Mouse (Mus musculus): ENCODE measurements around the gene Orm3.

The Orm3 gene

DNA sequence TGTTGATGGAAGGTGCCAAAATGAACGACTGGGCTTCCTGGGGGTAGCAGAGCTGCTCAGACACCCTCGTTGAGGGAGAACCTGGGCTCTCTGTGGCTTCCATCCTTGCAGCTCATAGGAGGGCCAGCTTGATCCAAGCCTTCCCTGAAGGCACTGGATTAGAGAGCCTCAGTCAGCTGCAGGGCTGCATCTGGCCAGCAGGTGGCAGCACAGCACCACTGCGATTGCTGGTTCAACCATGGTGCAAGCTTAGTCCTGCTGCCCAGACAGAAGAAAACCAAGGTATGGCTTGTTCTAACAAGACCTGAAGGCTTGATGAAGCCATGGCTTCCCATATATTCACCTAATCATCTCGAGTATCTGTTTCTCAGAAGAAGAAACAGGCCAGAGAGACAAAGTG lies 12.6 kb downstream of the Orm3 start:
- DNase-seq (ENCODE audit: low spot score in 2 of 2), result peak; percentile 19 to 93

DNA sequence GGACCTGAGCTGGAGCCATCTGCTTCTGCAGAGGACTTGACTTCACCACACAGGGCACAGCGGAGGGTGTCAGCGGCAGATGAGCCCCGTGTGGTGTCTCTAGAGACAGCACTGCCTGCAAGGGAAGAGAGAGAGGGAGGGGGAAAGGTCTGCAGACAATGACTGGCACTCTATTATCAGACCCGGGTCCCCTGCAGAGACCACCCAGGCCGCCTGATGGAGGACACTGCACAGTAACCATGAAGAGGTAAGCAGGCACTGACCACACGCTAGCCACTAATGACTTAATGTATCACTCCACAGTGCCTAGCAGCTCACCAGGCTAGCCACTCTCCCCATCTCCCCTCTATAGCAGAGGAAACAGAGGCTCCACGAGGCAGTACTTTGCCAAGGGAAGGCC lies 14.9 kb downstream of the Orm3 start:
- DNase-seq (ENCODE audit: low spot score in 2 of 2), result no peak

DNA sequence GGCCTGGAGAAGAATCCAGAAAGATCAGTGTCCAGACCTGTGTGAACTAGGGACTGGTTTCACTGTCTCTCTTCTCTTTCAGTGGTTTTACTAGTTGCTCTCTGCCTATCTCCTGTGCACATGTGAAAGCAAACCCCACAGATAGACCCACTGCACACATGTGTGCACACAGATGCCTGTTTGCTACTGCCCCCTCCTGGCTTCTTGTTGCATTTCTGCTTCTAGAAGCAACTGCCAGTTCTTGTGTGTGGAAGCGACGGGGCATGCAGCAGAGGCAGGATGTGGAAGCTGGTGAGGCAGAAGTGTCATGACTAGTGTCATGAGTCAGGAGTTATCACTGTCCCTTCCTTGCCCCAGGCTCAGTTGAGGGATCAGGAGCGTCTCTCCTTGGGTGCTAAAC lies 15.9 kb downstream of the Orm3 start:
- no peak for DNase-seq (ENCODE audit: low spot score in 2 of 2)

DNA sequence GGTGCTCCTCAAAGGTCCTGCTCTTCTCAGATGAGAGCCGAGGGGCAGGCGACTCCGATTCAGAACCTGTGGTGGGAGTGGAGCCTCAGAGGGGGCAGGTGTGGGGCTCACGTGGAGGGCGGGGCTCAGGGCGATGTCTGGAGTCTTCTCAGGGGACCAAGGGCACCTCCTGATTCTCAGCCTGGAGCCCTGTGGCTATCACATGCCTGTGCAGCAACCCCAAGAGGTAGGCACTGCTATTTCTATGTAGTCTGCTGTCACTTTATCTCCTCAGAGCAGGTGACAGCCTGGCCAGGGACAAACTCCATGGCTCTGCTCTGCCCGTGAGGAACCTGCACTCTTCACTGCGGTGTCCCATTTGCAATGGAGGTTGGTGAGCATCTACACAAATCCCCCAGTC lies 17.4 kb downstream of the Orm3 start:
- DNase-seq (ENCODE audit: low spot score in 2 of 2), result no peak

DNA sequence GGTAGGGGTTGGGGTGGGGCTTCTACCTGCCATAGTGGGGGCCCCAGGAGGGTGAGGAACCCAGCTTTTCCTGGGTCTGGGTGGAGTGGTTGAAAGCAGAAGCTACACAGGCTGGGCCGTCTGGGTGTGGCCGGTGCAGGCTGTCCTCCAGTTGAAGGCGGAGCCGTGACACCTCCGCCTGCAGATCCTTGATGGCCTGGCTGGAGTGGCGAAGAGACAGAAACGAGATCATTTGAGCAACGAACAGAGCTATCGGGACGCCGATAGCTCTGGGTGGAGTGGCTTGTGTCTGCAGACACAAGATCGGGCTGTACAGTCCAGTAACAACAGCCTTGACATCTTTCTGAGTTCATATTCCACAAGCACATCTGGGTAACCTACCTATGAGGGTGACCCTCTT lies 18.4 kb downstream of the Orm3 start:
- DNase-seq (ENCODE audit: low spot score in 2 of 2), result no peak

DNA sequence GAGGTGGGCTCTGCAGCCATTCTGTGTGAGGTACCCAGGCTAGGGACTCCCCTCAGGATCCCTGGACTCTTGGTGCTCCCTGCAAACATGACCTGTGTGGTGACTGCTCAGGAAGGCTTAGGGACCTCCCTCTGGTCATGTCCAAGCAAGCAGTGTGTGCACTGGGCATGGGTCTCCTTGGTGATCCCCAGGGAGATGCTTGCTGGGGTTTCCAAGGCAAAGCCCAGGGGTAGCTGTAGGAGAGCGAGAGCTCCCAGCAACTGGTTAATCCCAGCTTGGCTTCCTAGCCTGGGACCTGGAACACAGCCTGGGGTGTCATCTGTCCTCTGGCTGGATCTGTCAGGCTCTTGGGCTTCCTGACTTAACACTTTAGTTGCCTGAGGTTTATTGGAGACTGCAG lies 19.4 kb downstream of the Orm3 start:
- no peak for DNase-seq (ENCODE audit: low spot score in 2 of 2)

DNA sequence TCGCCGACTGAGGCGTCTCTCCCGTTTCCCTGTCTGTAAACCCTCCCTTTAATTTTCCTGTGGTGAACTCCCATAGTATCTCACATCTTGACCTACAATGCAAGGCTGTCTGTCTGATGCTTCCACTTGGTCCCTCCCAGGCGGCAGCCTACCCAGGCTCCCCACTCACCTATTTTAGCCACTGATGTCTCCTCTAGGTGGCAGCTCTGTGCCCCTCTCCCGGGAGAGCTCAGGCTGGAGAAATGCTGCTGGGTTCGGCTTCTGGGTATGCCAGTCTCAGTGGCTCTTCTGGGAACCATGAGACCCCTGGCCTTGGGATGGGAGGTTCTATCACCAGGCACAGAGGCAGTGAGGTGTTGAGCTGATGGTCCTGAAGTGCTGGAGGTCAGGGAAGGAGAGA lies 21.5 kb downstream of the Orm3 start:
- no peak for DNase-seq (ENCODE audit: low spot score in 2 of 2)

DNA sequence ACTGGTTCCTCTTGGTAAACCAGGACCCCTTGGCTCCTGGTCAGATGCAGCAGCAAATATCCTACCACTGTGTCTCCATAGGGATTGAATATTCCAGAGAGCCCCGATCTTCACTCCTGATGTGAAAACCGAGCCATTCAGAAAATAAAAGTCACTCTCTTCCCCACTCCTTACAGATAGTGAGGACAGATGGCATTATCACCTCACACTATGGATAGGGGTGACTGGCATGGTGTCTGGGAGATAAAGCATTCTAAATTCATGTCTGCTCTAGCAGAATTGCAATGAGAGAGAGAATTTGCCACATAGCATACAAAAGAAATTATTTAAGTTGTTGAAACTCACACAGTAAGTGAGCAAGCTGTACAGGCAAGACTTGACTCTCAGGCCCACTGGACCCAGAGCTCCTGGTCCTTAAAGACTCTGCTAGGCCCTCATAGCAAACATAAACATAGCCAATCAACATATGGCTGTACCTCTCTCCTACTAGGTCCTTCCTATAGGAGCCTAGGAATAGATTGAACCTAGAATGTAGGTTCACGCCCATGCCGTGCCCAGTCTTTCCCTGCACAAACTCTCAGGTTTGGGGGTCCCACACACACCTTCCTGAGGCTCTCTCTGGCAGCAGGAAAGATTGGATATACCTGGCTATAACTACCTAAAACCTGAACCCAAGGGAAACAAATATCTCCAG lies 26.9 kb downstream of the Orm3 start:
- no peak for DNase-seq (ENCODE audit: low spot score in 2 of 2)

DNA sequence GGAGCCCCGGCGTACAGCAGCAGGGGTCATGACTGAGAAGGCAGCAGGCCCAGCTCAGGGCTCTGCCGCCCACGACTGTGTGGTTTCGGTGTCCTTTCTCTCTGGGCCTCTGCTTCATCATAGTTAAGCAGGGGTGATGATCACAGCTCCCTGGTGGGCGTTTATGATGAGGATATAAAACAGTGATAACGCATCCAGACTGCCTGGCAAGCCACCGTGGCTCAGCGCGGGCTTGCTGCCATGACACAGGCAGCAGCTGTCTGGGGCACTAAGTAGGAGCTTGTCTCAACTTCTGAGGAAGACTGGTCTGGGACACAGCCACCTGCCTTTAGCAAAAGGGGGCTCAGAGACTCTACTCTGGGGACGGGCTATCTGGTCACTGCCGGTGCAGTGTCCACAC lies 27.5 kb downstream of the Orm3 start:
- DNase-seq (ENCODE audit: low spot score in 2 of 2), result no peak

DNA sequence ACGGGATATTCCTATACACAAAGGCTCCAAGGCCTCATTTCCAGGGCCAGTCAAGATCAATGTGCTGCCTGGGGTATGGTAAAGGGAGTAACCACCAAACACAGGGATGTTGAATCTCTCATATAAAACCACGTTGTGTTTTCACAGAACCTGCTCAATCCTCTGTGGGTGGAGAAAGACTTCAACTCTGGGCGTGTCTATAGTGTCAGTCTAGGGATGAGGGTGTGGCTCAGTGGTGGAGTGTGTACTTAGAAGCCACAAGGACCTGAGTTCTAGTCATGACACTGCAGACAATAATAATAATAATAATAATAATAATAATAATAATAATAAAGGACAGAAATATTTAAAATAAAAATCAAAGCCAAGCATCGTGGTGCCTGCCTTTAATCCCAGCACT lies 28.3 kb downstream of the Orm3 start:
- DNase-seq (ENCODE audit: low spot score in 2 of 2), result no peak

DNA sequence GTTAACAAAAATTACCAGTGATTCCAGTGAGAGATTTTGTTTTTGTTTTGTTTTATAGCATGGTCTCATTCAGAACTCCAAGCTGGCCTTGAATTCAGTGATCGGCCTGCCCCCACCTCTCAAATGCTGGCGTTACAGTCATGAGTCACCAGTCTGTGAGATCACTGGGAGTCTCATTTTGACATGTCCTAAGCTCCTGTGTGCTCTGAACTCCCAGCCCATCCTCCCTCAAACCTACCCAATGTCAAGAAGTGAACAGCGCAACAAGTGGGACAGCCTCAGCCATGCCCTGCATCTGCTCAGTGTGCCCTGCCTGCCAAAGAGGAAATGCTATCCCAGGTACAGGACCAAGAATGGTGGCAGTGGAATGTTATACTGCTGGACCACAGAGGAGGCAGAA lies 29.3 kb downstream of the Orm3 start:
- DNase-seq (ENCODE audit: low spot score in 2 of 2), result no peak

DNA sequence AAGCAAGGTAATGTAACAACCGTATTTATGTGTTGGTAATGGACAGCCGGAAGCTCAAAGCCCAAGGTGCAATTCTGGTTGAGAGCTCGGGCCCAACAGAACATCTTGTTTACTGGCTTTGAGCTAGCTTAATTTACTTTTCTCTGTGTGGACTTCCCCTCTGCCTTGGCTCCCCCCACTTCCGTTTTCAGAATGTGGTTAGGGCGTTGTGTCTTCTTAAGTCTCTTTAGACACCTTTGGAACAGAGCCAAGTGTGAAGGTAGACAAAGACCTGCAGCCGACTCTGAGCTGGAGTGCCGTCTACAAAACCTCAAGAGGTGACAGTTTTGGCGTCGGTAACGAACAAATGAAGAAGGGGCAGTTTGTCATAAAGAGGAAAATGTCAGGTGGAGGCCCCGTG lies 29.8 kb downstream of the Orm3 start:
- DNase-seq (ENCODE audit: low spot score in 2 of 2), result no peak

DNA sequence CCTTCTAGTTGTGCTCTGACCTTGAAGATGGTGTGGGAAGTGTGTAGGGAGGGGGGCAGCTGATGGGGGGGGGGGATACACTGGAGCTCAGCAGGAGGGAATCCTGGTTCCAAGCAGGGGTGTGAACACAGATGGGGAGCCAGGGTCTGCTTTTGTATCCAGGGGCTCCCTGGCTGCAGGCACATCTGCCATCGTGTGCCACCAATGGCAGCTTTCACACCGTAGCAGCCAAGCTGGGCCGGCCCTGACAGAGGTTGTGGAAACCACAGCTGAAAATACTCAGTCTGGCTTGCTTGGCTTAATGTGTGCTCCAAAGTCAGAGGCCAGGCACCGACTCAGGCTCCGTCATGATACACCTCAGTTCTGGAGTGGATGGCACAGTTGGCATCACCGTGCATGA lies 32.1 kb downstream of the Orm3 start:
- no peak for DNase-seq (ENCODE audit: low spot score in 2 of 2)

DNA sequence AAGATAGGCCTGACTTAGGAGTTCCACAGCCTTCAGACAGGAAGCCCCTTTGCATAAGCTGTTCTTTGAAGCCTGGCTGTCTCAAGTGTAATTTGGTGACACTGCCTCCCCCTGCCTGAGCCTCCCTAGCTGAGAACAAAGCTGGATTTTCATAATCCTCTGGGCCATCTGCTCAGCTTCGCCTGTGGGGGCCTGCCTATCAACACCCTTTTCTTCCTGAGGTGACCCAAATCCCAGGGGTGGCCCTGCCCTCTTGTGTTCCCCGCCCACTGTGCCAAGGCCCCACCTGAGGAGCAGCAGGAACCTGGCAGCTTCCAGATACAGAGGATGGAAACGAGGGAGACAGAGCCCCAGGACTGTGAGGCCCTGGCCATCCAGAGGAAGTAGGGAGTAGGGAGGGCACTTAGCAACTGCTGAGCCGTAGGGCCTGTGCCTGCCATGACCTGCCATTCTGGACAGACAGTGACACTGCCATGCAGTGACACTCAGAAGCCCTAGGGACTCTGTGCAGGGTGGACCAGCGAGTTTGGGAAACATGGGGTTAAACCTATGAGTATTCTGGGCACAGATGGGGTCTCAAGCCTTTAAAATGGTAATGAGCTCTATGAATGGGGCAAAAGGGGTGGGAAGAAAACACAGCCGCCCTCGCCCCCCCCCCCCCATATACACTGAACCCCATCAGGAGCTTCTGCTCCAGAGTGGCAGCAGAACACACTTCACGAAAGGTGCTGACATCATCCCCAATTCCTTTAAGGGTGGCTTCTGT lies 33.3 kb downstream of the Orm3 start:
- no peak for DNase-seq (ENCODE audit: low spot score in 2 of 2)

DNA sequence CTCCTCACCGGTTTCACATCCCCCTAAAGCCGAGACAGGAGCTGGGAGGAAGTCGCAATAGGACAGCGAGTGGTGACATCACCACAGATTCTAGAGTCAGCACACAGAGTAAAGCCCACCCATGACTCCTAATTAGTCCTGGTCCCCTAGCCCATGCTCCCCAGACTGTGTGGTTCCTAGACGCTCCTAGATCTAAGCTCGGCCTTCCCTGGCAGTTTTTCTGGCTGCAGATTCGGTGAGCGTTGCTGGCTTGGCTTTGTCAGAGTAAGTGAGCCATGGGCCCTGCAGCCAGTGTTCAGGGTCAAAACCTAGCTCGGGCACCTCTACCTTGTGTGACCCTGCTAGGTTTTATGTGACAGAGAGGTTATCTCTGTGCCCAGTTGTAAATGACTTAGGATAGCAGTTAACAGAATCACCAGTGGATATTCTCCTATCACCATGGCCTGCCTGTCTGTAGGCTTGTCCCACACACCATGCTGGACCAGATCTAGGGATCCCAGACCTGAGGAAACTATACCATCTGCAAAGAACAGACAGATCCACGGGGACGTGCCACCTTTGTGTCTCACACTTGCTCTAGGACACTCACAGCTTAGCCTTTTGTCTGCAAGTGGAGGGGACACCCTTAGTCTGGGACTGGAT lies 34.0 kb downstream of the Orm3 start:
- DNase-seq (ENCODE audit: low spot score in 2 of 2), result no peak

DNA sequence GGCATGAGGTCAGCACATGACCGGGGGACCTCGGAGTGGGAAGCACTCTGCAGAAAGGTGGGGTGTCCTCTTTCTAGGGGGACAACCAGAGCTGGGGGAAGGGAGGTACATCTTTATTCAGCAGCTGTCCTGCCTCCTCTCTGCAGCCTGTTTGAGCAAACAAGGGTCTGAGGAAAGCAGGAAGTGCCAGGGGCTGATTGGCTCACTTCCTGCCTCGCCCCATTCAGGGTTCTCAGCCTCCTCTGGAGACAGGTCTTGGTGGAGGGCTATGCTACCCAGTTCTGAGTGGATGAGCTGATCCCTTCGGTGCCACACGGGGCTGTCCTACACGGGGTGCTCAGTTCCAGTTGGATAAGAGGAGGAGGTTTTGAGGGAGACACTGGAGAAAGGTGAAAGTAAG lies 35.4 kb downstream of the Orm3 start:
- DNase-seq (ENCODE audit: low spot score in 2 of 2), result no peak

DNA sequence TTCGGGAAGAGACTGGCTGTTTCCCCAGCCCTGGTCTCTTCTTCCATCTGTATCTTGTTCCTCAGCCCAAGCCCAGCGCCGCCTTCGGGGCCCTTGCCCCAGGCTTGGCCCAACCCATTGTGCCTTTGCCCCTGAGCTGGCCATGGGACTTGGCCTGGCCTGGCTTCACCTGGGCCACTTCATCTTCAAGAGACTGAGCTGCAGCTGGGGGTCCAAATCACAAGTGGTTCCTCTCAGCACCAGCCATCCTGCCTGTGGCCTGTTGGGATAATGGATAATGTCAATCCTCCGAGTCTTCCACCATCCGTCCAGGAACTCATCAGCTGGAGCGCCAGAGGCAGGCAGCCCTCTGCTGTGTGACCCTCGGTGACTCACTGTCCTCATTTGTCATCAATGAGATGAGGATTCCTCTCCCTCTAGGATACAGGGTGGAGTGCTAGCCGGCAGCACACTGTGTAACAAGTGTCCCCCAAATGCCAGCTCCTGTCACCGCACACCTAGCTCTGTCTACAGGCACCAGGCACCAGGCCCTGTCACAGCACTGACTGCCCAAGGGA lies 42.1 kb downstream of the Orm3 start:
- no peak for DNase-seq (ENCODE audit: low spot score in 2 of 2)

DNA sequence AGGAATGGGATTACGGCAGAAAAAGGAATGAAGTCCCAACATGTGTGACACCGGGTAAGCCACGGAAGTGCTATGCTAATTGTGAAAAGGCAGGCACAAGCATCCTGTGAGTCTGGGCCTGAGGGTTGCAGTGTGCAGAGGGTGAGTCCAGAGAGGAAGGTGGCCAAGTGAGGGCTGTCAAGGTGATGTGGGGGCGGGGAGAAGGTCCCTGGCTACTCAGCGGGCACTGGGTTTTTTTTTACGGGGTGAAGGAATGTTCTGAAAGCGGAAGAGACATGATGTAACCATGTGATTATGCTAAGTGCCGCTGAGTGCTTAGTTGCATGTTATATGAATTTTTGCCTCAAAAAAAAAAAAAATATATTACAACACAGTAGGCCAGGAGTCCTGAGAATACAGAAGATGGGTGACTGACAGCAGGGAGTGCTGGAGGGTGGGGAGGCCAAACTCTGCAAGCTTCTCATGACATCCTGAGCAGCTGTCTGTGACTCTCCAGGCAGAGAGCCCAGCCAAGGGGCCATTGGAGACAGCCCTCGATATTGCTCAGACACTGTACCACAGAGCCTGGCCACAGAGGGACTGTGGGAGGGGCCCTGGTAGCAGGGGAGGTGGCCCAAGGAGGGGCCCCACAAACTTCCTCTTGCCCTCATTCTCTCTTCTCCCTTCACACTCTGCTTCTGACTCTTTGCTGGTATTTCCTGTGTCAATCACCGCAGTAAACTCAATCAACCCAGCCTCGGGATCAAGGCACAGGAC lies 43.1 kb downstream of the Orm3 start:
- DNase-seq (ENCODE audit: low spot score in 2 of 2), result peak in 1 of 2 experiments; percentile 19

DNA sequence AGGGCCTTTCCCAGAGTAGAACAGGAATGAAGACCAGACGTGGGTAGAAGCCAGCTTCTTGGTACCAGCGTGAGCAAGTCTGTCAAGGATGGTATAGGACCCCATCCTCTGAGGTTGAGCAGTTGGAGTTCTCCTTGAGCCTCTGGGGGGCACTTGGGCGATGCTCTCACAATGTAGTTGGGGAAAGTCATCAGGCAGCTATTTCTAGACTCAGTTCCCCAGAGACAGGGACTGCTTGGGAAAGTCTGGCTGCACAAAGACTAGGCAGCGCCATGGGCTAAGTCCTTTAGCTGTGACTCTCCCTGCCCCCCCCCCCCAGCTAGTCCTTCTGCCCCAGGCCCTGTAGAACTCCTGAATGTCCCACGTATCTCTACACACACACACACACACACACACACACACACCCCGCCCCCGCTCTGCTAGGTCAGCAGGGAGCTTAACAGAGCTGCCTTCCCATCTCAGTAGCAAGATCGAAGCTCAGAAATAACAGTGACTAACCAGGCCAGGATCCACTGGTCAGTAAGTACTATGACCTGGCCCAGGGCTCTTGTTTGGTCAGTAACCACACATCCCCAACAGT lies 43.8 kb downstream of the Orm3 start:
- DNase-seq (ENCODE audit: low spot score in 2 of 2), result no peak

DNA sequence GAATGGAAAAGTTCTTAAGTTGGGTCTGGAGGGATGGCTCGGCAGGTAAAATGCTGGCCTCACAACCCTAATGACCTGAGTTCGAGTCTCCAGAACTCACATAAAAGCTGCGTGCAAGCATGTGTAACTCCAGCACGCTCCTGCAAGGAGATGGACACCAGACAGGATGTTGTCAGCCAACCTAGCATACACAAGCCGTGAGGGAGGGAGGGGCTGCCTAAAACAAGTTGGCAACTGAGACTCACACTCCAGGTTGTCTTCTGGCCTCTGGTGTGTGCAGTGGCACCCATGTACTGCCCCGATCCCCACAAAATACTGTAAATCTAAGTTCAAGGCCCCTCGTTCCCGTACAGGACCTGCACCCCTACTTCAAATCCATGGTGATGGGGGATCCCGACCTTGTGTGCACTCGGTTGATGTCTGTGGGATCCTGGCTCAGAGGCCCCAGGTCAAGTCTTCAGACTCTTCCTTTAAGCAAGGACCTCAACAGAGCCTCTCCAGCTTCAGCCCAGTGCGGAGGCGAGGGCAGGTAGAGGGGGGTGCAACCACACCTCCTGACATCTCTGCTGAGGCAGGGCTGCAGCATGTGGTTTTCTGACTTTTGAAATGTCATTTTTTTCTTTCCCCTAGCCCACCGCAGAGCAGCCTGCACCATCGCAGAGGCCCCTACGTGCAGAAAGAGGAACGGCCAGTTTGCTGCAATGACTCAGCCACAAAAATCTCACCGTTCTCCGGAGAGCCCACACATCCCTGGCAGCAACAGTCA lies 44.8 kb downstream of the Orm3 start:
- DNase-seq (ENCODE audit: low spot score in 2 of 2), result no peak

DNA sequence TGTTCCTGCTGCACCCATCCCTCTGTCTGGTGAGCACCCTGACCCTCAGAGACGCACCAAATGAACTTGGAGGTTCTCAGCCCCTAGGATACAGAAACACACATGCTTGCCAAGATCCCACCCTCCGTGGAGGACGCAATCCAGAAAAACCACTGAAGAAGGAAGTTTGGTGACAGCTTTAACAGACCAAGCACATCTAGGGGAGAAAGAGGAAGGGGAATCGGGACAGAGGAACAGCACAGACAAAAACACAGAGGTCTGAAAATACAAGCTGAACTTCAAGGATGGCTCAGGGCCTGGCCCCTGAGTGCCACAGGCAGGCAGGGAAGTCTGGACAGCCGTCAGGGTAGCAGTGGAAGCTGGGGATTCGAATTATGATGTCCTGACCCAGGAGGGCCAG lies 45.7 kb downstream of the Orm3 start:
- DNase-seq (ENCODE audit: low spot score in 2 of 2), result no peak

Data from left cerebral cortex, adult 9 months (tissue).